Mouse (Mus musculus): ENCODE data around the gene Bbc3. TPM values are rescaled to one million over a fixed set of nuclear protein-coding genes. Genes with fewer than 3 reads are reported as not detected.

The Bbc3 gene
- polyA plus RNA-seq, 1 experiment from 2014 or later = 10.3 TPM

GRCm38 (mm10) chr7:16324661-16325060 lies 16.5 kb downstream of the Bbc3 start:
- H3K4me1 ChIP-seq = peaks cover 4% of the 10 kb centered on the region

GRCm38 (mm10) chr7:16325920-16326606 lies 17.9 kb downstream of the Bbc3 start:
- no peak overlapping the region for H3K4me2 ChIP-seq
- peaks cover 43% of the 10 kb centered on the region for H3K36me3 ChIP-seq
- peak overlapping the region; percentile 61 for H3K27ac ChIP-seq
- no peaks in the 10 kb centered on the region for H3K27me3 ChIP-seq
- ATAC-seq (ENCODE audit: borderline replicate concordance, extremely low read depth, low FRiP score, low TSS enrichment) = peak; percentile 32
- peaks cover 4% of the 10 kb centered on the region for H3K4me1 ChIP-seq
- no peak overlapping the region for H3K4me3 ChIP-seq
- 0 out of 2 replicates have a peak overlapping the region, but pooled peaks have one; percentile 24 for H3K9ac ChIP-seq
- H3K9me3 ChIP-seq = no peaks in the 10 kb centered on the region
- WGBS = 25% methylated on average over 8 of the region's 8 CpGs

More at GRCm38 (mm10) chr7:16324661-16325060, 16.5 kb downstream of the Bbc3 start:
- WGBS = 75% methylated on average over 7 of the region's 7 CpGs
- no peak overlapping the region for H3K4me3 ChIP-seq
- H3K4me2 ChIP-seq = no peak overlapping the region
- no peaks in the 10 kb centered on the region for H3K27me3 ChIP-seq
- peaks cover 30% of the 10 kb centered on the region for H3K36me3 ChIP-seq
- H3K27ac ChIP-seq = no peak overlapping the region
- H3K9ac ChIP-seq = no peak overlapping the region
- H3K9me3 ChIP-seq = no peaks in the 10 kb centered on the region
- no peak for ATAC-seq (ENCODE audit: borderline replicate concordance, extremely low read depth, low FRiP score, low TSS enrichment)

GRCm38 (mm10) chr7:16326607-16326971 lies 18.4 kb downstream of the Bbc3 start:
- Histone ChIP-seq H3K4me1 (peaks cover 4% of the 10 kb centered on the region), H3K9me3 (no peaks in the 10 kb centered on the region), H3K36me3 (peaks cover 46% of the 10 kb centered on the region), H3K4me3 (no peak overlapping the region), H3K27me3 (no peaks in the 10 kb centered on the region), H3K9ac (no peak overlapping the region), H3K27ac (no peak overlapping the region; the same call in 1 of the 2 replicates), H3K4me2 (no peak overlapping the region)
- WGBS = 99% methylated on average over 2 of the region's 2 CpGs
- no peak for ATAC-seq (ENCODE audit: borderline replicate concordance, extremely low read depth, low FRiP score, low TSS enrichment)

DNA sequence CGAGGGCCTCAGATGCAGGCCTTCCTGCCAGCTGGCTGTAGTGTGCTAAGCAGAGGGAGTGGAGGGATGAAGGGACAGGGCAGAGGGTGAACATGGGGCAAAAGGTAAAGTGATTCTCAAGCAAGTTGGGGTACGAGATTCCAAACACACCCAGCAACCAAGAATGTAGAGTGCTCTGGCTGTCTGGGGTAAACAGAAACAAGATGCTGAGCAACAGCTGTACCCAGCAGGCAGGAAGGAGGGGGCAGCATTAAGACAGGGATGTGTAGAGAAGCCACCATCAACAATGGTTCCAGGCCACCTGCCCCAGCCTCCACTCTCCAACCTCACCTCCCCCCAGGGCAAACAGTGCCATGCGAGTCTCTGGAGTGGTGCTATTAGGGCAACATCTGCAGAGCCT lies 21.0 kb downstream of the Bbc3 start:
- Histone ChIP-seq H3K4me3 (no peak overlapping the region), H3K27me3 (no peaks in the 10 kb centered on the region), H3K27ac (no peak overlapping the region), H3K9ac (no peak overlapping the region), H3K36me3 (peaks cover 64% of the 10 kb centered on the region), H3K4me2 (no peak overlapping the region), H3K4me1 (peaks cover 4% of the 10 kb centered on the region), H3K9me3 (no peaks in the 10 kb centered on the region)
- WGBS = 65% methylated on average over 3 of the region's 3 CpGs
- ATAC-seq (ENCODE audit: borderline replicate concordance, extremely low read depth, low FRiP score, low TSS enrichment) = no peak

DNA sequence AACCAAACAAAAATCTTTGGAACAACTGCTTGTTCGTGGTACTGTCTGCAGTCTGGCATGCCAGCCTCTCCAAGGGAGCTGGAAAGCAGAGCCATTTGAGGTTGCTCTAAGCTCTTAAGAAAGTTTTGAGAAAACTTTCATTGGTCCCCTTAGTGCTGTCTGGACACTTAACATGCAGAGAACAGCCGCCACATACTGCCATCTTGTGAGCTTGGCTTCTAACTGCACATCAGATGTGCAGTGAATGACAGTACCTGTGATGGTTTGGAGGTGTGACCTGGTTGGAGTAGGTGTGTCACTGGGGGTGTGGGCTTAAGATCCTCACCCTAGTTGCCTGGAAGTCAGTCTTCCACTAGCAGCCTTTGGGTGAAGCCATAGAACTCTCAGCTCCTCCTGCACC lies 29.5 kb downstream of the Bbc3 start:
- ATAC-seq (ENCODE audit: borderline replicate concordance, extremely low read depth, low FRiP score, low TSS enrichment) = no peak
- Histone ChIP-seq H3K4me1 (no peaks in the 10 kb centered on the region), H3K27ac (no peak overlapping the region), H3K36me3 (peaks cover 45% of the 10 kb centered on the region), H3K9ac (no peak overlapping the region), H3K27me3 (no peaks in the 10 kb centered on the region), H3K9me3 (no peaks in the 10 kb centered on the region), H3K4me2 (no peak overlapping the region), H3K4me3 (no peak overlapping the region)
- WGBS = 78% methylated on average over 2 of the region's 2 CpGs

- Histone ChIP-seq H3K9me3 (no peaks in the 10 kb centered on the region), H3K36me3 (peaks cover 43% of the 10 kb centered on the region), H3K4me1 (no peaks in the 10 kb centered on the region), H3K9ac (no peak overlapping the region), H3K4me3 (no peak overlapping the region), H3K4me2 (no peak overlapping the region), H3K27me3 (no peaks in the 10 kb centered on the region), H3K27ac (no peak overlapping the region)
- 78% methylated on average over 3 of the region's 3 CpGs for WGBS
- ATAC-seq (ENCODE audit: borderline replicate concordance, extremely low read depth, low FRiP score, low TSS enrichment) = no peak
Measured at GRCm38 (mm10) chr7:16344598-16344997, 36.4 kb downstream of the Bbc3 start.

DNA sequence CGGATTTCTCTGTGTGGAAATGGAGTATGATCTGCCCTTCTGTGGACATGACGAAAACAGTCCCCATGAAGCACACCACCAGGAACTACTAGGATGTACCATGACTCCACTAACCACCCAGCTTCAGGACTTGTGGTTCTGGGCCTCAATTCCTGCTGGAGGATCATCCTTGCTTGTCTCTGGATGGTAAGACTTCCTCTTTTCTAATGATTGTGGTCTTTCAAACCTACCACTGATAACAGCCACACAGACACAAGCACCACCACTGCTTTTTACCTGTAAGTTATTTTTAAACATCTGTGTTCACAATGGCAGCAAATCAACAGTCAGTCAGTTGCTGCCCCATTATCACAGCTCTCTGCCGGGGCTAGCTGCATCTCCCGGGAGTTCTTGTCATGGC lies 37.1 kb downstream of the Bbc3 start:
- H3K36me3 ChIP-seq = peaks cover 50% of the 10 kb centered on the region
- WGBS = 81% methylated on average over 4 of the region's 4 CpGs
- H3K27ac ChIP-seq = no peak overlapping the region

DNA sequence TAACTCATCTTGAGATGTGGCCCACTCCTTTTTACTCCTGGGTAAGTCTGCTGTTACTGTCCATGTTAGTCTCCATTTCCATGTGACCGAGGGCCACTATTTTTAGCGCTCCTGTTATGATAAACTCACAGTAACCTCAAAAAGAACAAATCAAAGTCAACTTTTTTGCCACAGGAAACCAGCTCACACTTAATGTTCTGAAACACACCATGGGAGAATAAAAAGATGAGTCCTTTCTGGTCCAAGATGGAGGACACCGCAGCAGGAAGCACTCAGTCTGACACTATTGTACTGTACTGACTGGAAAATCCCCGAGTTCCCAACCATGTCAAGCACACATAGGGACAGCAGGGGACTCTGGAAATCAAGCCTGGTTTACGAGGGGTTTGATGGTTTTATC lies 41.8 kb downstream of the Bbc3 start:
- no peak overlapping the region for H3K4me3 ChIP-seq
- no peak for ATAC-seq (ENCODE audit: borderline replicate concordance, extremely low read depth, low FRiP score, low TSS enrichment)

More for the DNA sequence above, 37.1 kb downstream of the Bbc3 start:
- H3K9ac ChIP-seq = no peak overlapping the region
- ATAC-seq (ENCODE audit: borderline replicate concordance, extremely low read depth, low FRiP score, low TSS enrichment) = no peak
- H3K4me3 ChIP-seq = no peak overlapping the region
- H3K4me2 ChIP-seq = no peak overlapping the region
- H3K9me3 ChIP-seq = no peaks in the 10 kb centered on the region
- no peaks in the 10 kb centered on the region for H3K27me3 ChIP-seq
- no peaks in the 10 kb centered on the region for H3K4me1 ChIP-seq

DNA sequence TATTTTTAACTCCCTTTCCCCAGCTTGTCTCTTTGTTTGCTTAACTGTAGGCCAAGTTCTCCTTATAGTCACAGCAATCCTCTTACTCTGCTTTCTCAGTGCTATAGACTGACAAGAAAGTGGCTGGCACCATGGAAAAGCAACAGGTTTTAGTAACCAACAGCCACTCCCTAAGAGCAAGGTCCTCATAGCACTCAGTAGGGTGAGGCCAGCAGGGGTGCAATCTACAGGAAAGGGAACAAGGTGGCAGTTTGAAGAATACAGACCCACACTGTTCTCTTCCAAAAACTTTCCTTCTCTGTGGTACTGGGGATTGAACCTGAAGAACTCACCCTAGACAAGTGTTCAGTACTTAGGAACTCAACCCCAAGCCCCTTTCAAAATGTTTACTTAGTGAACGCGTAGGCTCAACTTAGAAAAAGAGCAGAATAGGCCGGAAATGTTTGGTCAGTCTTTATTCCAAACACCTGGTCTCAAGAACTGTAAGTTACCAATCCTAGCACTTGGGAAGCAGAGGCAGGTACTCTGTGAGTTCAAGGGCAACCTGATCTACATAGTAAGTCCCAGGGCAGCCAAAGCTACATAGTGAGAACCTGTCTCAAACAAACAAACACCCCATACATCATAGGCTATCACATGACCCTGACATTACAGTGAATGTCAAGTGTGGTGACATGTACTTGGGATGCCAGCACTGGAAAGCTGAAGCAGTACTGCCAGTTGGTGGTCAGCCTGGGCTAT lies 47.8 kb downstream of the Bbc3 start:
- no peaks in the 10 kb centered on the region for H3K9me3 ChIP-seq
- no peak overlapping the region for H3K9ac ChIP-seq
- no peak for ATAC-seq (ENCODE audit: borderline replicate concordance, extremely low read depth, low FRiP score, low TSS enrichment)
- 67% methylated on average over 3 of the region's 3 CpGs for WGBS
- no peak overlapping the region for H3K4me2 ChIP-seq
- no peaks in the 10 kb centered on the region for H3K4me1 ChIP-seq
- H3K27ac ChIP-seq = no peak overlapping the region
- H3K4me3 ChIP-seq = no peak overlapping the region
- peaks cover 61% of the 10 kb centered on the region for H3K36me3 ChIP-seq
- no peaks in the 10 kb centered on the region for H3K27me3 ChIP-seq

More for the DNA sequence above, 41.8 kb downstream of the Bbc3 start:
- Histone ChIP-seq H3K36me3 (peaks cover 60% of the 10 kb centered on the region), H3K27me3 (no peaks in the 10 kb centered on the region), H3K4me1 (no peaks in the 10 kb centered on the region), H3K27ac (no peak overlapping the region), H3K9ac (no peak overlapping the region), H3K9me3 (no peaks in the 10 kb centered on the region), H3K4me2 (no peak overlapping the region)
- 73% methylated on average over 5 of the region's 5 CpGs for WGBS

DNA sequence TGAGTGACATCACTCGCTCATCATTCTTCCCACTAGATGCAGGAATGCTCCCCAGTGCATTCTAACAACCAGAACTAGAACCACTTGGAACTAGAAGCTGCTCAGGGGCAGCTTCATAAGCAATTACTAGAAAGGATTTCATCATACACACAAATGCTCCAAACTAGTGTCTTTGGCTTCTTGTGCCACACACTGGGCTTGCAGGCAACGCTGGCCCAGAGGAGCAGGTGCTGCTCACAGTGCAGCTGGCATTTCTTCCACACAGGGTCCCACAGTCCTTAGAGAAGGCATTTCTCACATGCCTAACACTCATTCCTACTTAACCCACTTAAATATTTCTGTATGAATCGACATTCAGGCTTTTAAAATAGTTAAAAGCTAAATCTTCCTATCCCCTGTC lies 49.4 kb downstream of the Bbc3 start:
- H3K4me1 ChIP-seq = no peaks in the 10 kb centered on the region
- H3K4me3 ChIP-seq = no peak overlapping the region
- H3K9me3 ChIP-seq = no peaks in the 10 kb centered on the region
- no peak overlapping the region for H3K4me2 ChIP-seq
- WGBS = 90% methylated on average over 3 of the region's 3 CpGs
- no peak overlapping the region for H3K9ac ChIP-seq
- peaks cover 58% of the 10 kb centered on the region for H3K36me3 ChIP-seq
- no peaks in the 10 kb centered on the region for H3K27me3 ChIP-seq
- H3K27ac ChIP-seq = no peak overlapping the region
- ATAC-seq (ENCODE audit: borderline replicate concordance, extremely low read depth, low FRiP score, low TSS enrichment) = no peak

DNA sequence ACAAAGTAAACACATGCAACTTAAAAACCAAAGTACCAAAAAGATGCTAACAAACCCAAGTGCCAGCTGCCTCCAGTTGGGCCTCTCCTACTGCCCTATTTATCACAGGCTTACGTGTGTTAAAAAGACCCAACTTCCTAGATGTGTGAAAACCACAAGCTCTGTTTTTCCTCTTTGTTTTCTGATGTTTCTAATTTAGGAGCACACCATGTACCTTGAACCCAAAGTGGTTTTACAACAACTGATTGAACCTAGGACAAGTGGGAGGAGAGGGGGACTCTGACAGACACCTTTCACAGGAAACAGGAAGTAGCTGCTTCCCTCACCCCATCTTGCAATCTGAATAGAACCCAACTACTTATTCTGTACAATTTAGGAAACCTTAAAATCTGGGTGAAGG lies 56.1 kb downstream of the Bbc3 start:
- Histone ChIP-seq H3K4me2 (no peak overlapping the region), H3K36me3 (peaks cover 73% of the 10 kb centered on the region), H3K27ac (no peak overlapping the region), H3K27me3 (no peaks in the 10 kb centered on the region), H3K4me3 (no peak overlapping the region), H3K4me1 (peaks cover 25% of the 10 kb centered on the region), H3K9ac (no peak overlapping the region), H3K9me3 (no peaks in the 10 kb centered on the region)
- no peak for ATAC-seq (ENCODE audit: borderline replicate concordance, extremely low read depth, low FRiP score, low TSS enrichment)
- 74% methylated on average over 1 of the region's 1 CpGs for WGBS

DNA sequence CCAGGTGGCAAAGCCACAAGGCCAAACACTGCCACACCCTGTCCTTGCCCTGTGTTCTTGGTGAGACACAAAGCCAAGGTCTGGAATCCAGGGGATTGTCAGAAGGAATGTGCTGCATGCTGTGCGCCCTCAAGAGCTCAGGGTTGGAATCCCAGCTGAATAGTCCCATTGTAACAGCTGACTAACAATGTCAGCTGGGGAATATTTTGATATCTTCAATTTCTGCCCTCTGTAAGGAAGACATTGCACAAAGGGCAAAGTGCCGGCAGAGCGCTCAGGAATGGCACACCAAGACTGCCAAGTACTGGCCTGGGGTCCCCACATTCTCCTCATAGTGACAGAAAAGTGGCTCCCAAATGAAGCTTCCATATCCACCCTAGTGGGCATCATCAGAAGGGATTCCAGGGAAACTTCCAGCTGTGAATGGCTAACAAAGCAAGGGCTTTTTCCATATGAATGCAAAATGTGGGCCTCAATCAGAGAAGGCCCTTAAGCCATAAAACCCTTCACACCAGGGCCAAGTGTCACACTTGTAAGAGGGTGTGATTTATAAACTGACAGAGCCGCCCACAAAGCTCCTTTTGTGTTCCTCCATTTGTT lies 56.8 kb downstream of the Bbc3 start:
- Histone ChIP-seq H3K4me1 (peaks cover 29% of the 10 kb centered on the region), H3K9me3 (no peaks in the 10 kb centered on the region), H3K27me3 (no peaks in the 10 kb centered on the region), H3K9ac (no peak overlapping the region), H3K4me2 (no peak overlapping the region), H3K27ac (no peak overlapping the region), H3K36me3 (peaks cover 74% of the 10 kb centered on the region), H3K4me3 (no peak overlapping the region)
- no peak for ATAC-seq (ENCODE audit: borderline replicate concordance, extremely low read depth, low FRiP score, low TSS enrichment)
- 58% methylated on average over 4 of the region's 4 CpGs for WGBS

Data from lung, embryonic 15.5 days (tissue).